Mouse (Mus musculus) bone marrow, adult 2 months (tissue): Measurements from ENCODE around the gene Asphd1.

Experiments used
- CTCF ChIP-seq: fragments of 200-500 bp; IDR thresholded peaks from 2 replicates; pipeline ENCODE4 v1.5.1; 2011; ENCODE audit warnings: low read length, control low read depth; ENCODE audit not compliant: control insufficient read depth, insufficient read depth
- POLR2A ChIP-seq: fragments of 200-500 bp; IDR thresholded peaks from 2 replicates; pipeline ENCODE4 v1.6.1; 2011; ENCODE audit warnings: low read depth, mild to moderate bottlenecking, control low read depth, low read length, borderline replicate concordance; ENCODE audit not compliant: control insufficient read depth

- TF ChIP-seq POLR2A (no peak), CTCF (no peak)
These were observed 32.7 kb upstream of the Asphd1 start for GRCm38 (mm10) chr7:126982054-126982453.
